ENCODE assay signal across 9 mouse cellular contexts in the genomic region with DNA sequence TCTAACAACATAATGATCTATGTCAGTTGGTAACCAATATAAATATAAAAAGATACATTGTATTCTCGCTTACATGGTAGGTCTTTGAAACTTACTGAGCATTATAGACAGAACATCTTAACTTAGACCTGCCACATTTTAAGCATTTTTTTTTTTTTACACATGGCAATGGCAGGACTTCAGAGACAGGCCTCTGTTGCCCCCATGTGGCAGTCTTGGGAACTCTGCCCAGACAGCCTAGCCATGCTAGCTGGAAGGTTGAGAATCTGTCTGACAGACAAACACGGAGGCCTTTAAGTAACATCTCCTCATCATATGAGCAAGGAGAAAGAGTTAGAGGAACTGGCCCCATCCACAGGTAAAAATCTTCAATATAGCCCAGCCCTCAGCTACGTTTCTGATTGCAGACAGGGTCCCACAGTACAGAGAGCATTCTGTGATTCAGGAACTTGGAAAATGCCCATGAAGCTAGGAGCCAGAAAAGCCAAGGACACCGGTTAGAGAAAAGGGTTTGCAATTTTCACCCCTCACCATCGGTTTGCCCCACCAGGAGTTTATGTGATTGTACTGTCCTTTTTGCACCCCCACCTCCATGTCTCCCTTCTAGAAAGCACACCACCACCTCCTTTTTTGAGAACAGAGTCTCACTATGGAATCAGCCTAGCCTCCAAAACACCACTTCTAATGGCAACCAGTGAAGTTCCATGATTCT. TPM values are rescaled to one million over a fixed set of nuclear protein-coding genes. Genes with fewer than 3 reads are reported as not detected.
A peak's percentile ranks its signal among the peaks of the same experiment; 100 is the strongest.
DNase-seq lines count a peak whose midpoint lies in the region; ATAC-seq and TF ChIP-seq lines count a peak whose summit lies in the region.
"Had no signal": no experiment of that assay in that cellular context is flagged by ENCODE, and none has a peak within 500 bp of the region (broad histone marks: within the 10 kb centered on the region; RNA-seq: fewer than 3 reads in every experiment).

No protein-coding gene starts in this region.

- H3K4me1 ChIP-seq in heart, embryonic 11.5 days (ENCODE audit: control insufficient read depth, insufficient read depth, low read length), result no peaks in the 10 kb centered on the region
- no peaks in the 10 kb centered on the region for H3K4me1 ChIP-seq in embryonic facial prominence, embryonic 10.5 days
- no peaks in the 10 kb centered on the region for H3K4me1 ChIP-seq in hindbrain, embryonic 16.5 days (ENCODE audit: control insufficient read depth, insufficient read depth, low read depth, low read length)
- H3K4me1 ChIP-seq in midbrain, embryonic 16.5 days (ENCODE audit: control insufficient read depth, insufficient read depth, low read length), result no peaks in the 10 kb centered on the region
- no peaks in the 10 kb centered on the region for H3K4me1 ChIP-seq in stomach, postnatal 0 days (replicated peaks; ENCODE audit: control insufficient read depth, insufficient read depth)
- H3K4me1 ChIP-seq: embryonic facial prominence, embryonic 13.5 days had no signal

- 47% methylated on average over 5 of the region's 5 CpGs for WGBS in heart, embryonic 11.5 days (ENCODE audit: insufficient replicate concordance)
- 52% methylated on average over 5 of the region's 5 CpGs for WGBS in embryonic facial prominence, embryonic 10.5 days
- 54% methylated on average over 5 of the region's 5 CpGs for WGBS in hindbrain, embryonic 16.5 days
- WGBS in midbrain, embryonic 16.5 days, result 58% methylated on average over 5 of the region's 5 CpGs
- WGBS in stomach, postnatal 0 days, result 51% methylated on average over 5 of the region's 5 CpGs

- H3K36me3 ChIP-seq in heart, embryonic 11.5 days (ENCODE audit: control insufficient read depth, insufficient read depth, low read length), result no peaks in the 10 kb centered on the region
- H3K36me3 ChIP-seq in embryonic facial prominence, embryonic 10.5 days (replicated peaks), result no peaks in the 10 kb centered on the region
- no peaks in the 10 kb centered on the region for H3K36me3 ChIP-seq in hindbrain, embryonic 16.5 days (ENCODE audit: control insufficient read depth, insufficient read depth, low read length)
- H3K36me3 ChIP-seq in midbrain, embryonic 16.5 days (ENCODE audit: control insufficient read depth, insufficient read depth, low read length), result no peaks in the 10 kb centered on the region
- no peaks in the 10 kb centered on the region for H3K36me3 ChIP-seq in stomach, postnatal 0 days (ENCODE audit: control insufficient read depth, insufficient read depth, low read length)
- H3K36me3 ChIP-seq: embryonic facial prominence, embryonic 13.5 days had no signal

- intact Hi-C loops in heart, postnatal 10 days (cut with DNase I), result loop anchor here (2.0 to 5.0 kb wide), 2 partner anchors 139 to 528 kb away; no protein-coding TSS in a partner anchor
- intact Hi-C loops in left cerebral cortex, postnatal 10 days (cut with DNase I), result loop anchor here (10.0 kb wide), 1 partner anchor 411 kb away; no protein-coding TSS in a partner anchor

- TF ChIP-seq EP300 in stomach, postnatal 0 days (optimal IDR thresholded peaks at IDR 0.05), result no peak

- H3K9me3 ChIP-seq in heart, embryonic 11.5 days (replicated peaks; ENCODE audit: control insufficient read depth, low read length), result no peaks in the 10 kb centered on the region
- no peaks in the 10 kb centered on the region for H3K9me3 ChIP-seq in embryonic facial prominence, embryonic 10.5 days
- no peaks in the 10 kb centered on the region for H3K9me3 ChIP-seq in hindbrain, embryonic 16.5 days (ENCODE audit: control insufficient read depth, low read length)
- no peaks in the 10 kb centered on the region for H3K9me3 ChIP-seq in midbrain, embryonic 16.5 days (replicated peaks; ENCODE audit: control insufficient read depth, low read length, poor library complexity, severe bottlenecking)
- H3K9me3 ChIP-seq in stomach, postnatal 0 days (ENCODE audit: control insufficient read depth, low read length), result no peaks in the 10 kb centered on the region
- H3K9me3 ChIP-seq: embryonic facial prominence, embryonic 13.5 days had no signal

- H3K4me2 ChIP-seq in heart, embryonic 11.5 days, result no peak overlapping the region
- H3K4me2 ChIP-seq in hindbrain, embryonic 16.5 days (ENCODE audit: low read length), result no peak overlapping the region
- H3K4me2 ChIP-seq in midbrain, embryonic 16.5 days (ENCODE audit: low read length), result no peak overlapping the region
- no peak overlapping the region for H3K4me2 ChIP-seq in stomach, postnatal 0 days (replicated peaks; ENCODE audit: low read depth)
- H3K4me2 ChIP-seq: embryonic facial prominence, embryonic 13.5 days had no signal

- no peak overlapping the region for H3K27ac ChIP-seq in heart, embryonic 11.5 days (ENCODE audit: low read depth, low read length)
- H3K27ac ChIP-seq in embryonic facial prominence, embryonic 10.5 days (replicated peaks), result no peak overlapping the region
- H3K27ac ChIP-seq in hindbrain, embryonic 16.5 days (ENCODE audit: low read depth, low read length), result no peak overlapping the region
- H3K27ac ChIP-seq in midbrain, embryonic 16.5 days (ENCODE audit: low read length), result no peak overlapping the region
- H3K27ac ChIP-seq in stomach, postnatal 0 days (replicated peaks), result no peak overlapping the region
- H3K27ac ChIP-seq: embryonic facial prominence, embryonic 13.5 days had no signal

- H3K27me3 ChIP-seq in heart, embryonic 11.5 days (ENCODE audit: control insufficient read depth, insufficient read depth, low read length), result no peaks in the 10 kb centered on the region
- H3K27me3 ChIP-seq in embryonic facial prominence, embryonic 10.5 days (replicated peaks; ENCODE audit: low read depth, poor library complexity, severe bottlenecking), result no peaks in the 10 kb centered on the region
- H3K27me3 ChIP-seq in hindbrain, embryonic 16.5 days (replicated peaks; ENCODE audit: control insufficient read depth, insufficient read depth, low read length), result no peaks in the 10 kb centered on the region
- H3K27me3 ChIP-seq in midbrain, embryonic 16.5 days (ENCODE audit: control insufficient read depth, insufficient read depth, low read depth, low read length), result no peaks in the 10 kb centered on the region
- H3K27me3 ChIP-seq in stomach, postnatal 0 days (ENCODE audit: control insufficient read depth, insufficient read depth, low read length), result no peaks in the 10 kb centered on the region
- H3K27me3 ChIP-seq: embryonic facial prominence, embryonic 13.5 days had no signal

- no peak overlapping the region for H3K4me3 ChIP-seq in heart, embryonic 11.5 days (ENCODE audit: low read depth, low read length)
- H3K4me3 ChIP-seq in embryonic facial prominence, embryonic 10.5 days, result no peak overlapping the region
- no peak overlapping the region for H3K4me3 ChIP-seq in hindbrain, embryonic 16.5 days (ENCODE audit: low read length)
- H3K4me3 ChIP-seq in midbrain, embryonic 16.5 days (ENCODE audit: low read depth, low read length), result no peak overlapping the region
- no peak overlapping the region for H3K4me3 ChIP-seq in stomach, postnatal 0 days (ENCODE audit: low read depth, low read length)
- H3K4me3 ChIP-seq: embryonic facial prominence, embryonic 13.5 days had no signal

- H3K9ac ChIP-seq in heart, embryonic 11.5 days (ENCODE audit: low read depth, low read length), result no peak overlapping the region
- no peak overlapping the region for H3K9ac ChIP-seq in hindbrain, embryonic 16.5 days (ENCODE audit: low read depth, low read length)
- H3K9ac ChIP-seq in midbrain, embryonic 16.5 days (ENCODE audit: low read depth, low read length), result no peak overlapping the region
- no peak overlapping the region for H3K9ac ChIP-seq in stomach, postnatal 0 days (ENCODE audit: low read length)
- H3K9ac ChIP-seq: embryonic facial prominence, embryonic 13.5 days had no signal

- ATAC-seq in heart, embryonic 11.5 days (replicated peaks; ENCODE audit: insufficient number of reproducible peaks, low FRiP score, low TSS enrichment), result no peak
- ATAC-seq in hindbrain, embryonic 16.5 days, result peak; percentile 77
- peak; percentile 65; the same call in 1 of the 2 replicates for ATAC-seq in midbrain, embryonic 16.5 days
- 0 out of 2 replicates have a peak, but pooled peaks have one; percentile 26 for ATAC-seq in stomach, postnatal 0 days (ENCODE audit: low FRiP score, low TSS enrichment)

- peak; percentile 69 to 81 for DNase-seq in heart, postnatal 10 days
- peak; percentile 67 for DNase-seq in T-cell, adult 2 months (ENCODE audit: low spot score)
- DNase-seq in embryonic facial prominence, embryonic 10.5 days (ENCODE audit: low spot score), result peak; percentile 58
- DNase-seq in left cerebral cortex, postnatal 10 days (ENCODE audit: extremely low spot score in 1 of 2, low spot score in 2 of 2), result peak; percentile 48 to 81
- peak; percentile 65 for DNase-seq in stomach, postnatal 0 days (ENCODE audit: low spot score)

- TF ChIP-seq CTCF in stomach, postnatal 0 days (IDR thresholded peaks at IDR 0.05; ENCODE audit: low read depth), result peak; percentile 88

RNA-seq across cellular contexts. Expression of a gene that starts 19.2 kb away (rescaled TPM):
- under 1 TPM; 0.15 to 0.26 TPM for total RNA-seq in heart, postnatal 10 days (2021)
- polyA plus RNA-seq in heart, embryonic 11.5 days (2014; fragmentation: Nextera tagmentation; extraction: Ambion mirVana), result 0.04 and 0.08 TPM in 2 replicates
- polyA plus RNA-seq in embryonic facial prominence, embryonic 10.5 days (2016; fragmentation: Nextera tagmentation; extraction: Ambion mirVana), result not detected in 2 replicates
- polyA plus RNA-seq in hindbrain, embryonic 16.5 days (2015; fragmentation: Nextera tagmentation; extraction: Ambion mirVana), result 0.65 and 0.85 TPM in 2 replicates
- under 1 TPM; 0.83 to 0.99 TPM for total RNA-seq in left cerebral cortex, postnatal 10 days (2021)
- 0.73 and 1.0 TPM in 2 replicates for polyA plus RNA-seq in midbrain, embryonic 16.5 days (2015; fragmentation: Nextera tagmentation; extraction: Ambion mirVana)
- 0.04 TPM in 2 replicates for polyA plus RNA-seq in stomach, postnatal 0 days (2015; fragmentation: Nextera tagmentation; extraction: Ambion mirVana)

RNA-seq across cellular contexts. Expression of a gene that starts 49.1 kb away (rescaled TPM):
- 1 to 10 TPM; 5.3 to 7.2 TPM for total RNA-seq in heart, postnatal 10 days (2021)
- polyA plus RNA-seq in heart, embryonic 11.5 days (2014; fragmentation: Nextera tagmentation; extraction: Ambion mirVana), result 2.3 and 3.8 TPM in 2 replicates
- 1.6 and 1.9 TPM in 2 replicates for polyA plus RNA-seq in embryonic facial prominence, embryonic 10.5 days (2016; fragmentation: Nextera tagmentation; extraction: Ambion mirVana)
- 3.9 and 4.3 TPM in 2 replicates for polyA plus RNA-seq in hindbrain, embryonic 16.5 days (2015; fragmentation: Nextera tagmentation; extraction: Ambion mirVana)
- 1 to 10 TPM; 2.8 to 3.6 TPM for total RNA-seq in left cerebral cortex, postnatal 10 days (2021)
- polyA plus RNA-seq in midbrain, embryonic 16.5 days (2015; fragmentation: Nextera tagmentation; extraction: Ambion mirVana), result 4.0 and 4.2 TPM in 2 replicates
- 5.4 and 6.0 TPM in 2 replicates for polyA plus RNA-seq in stomach, postnatal 0 days (2015; fragmentation: Nextera tagmentation; extraction: Ambion mirVana)
